ENCODE assay signal across 14 mouse cellular contexts in the genomic region with DNA sequence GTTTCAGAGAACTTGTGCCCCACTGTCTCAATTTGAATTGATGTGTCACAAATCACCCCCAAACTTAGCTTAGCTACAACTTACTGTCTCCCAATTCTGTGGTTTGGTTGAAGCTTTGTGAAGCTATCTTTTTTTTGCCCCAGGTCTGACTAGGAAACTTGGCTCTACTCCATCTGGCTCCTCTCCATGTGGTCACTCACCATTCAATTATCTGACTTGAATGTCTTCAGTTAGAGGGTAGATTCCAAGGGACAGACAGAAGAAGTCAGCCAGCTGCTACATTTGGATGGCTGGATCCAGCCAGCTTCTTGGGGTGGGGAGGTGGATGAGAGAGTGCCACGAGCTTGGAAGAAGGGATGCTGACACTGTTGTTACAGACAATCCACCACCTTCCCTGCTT.
DNase-seq lines count a peak whose midpoint lies in the region; ATAC-seq and TF ChIP-seq lines count a peak whose summit lies in the region.
"Had no signal": no experiment of that assay in that cellular context is flagged by ENCODE, and none has a peak within 500 bp of the region (broad histone marks: within the 10 kb centered on the region; RNA-seq: fewer than 3 reads in every experiment).

No protein-coding gene starts in this region.

- CTCF ChIA-PET in Patski (lab: Charles Lee) = no interaction called here

- POLR2A ChIA-PET in Patski (lab: Charles Lee) = no interaction called here

- no peaks in the 10 kb centered on the region for H3K27me3 ChIP-seq in Patski
- H3K27me3 ChIP-seq: forebrain, embryonic 15.5 days; heart, embryonic 13.5 days; limb, embryonic 12.5 days; liver, embryonic 15.5 days had no signal

- peak; percentile 6 to 37 for DNase-seq in cerebellum, postnatal 14 days
- DNase-seq in cerebellum, adult 9-10 months = no peak
- DNase-seq in kidney, postnatal 10 days = peak; percentile 44
- no peak for DNase-seq in kidney, adult 11 months
- peak; percentile 21 for DNase-seq in 3134 (ENCODE audit: extremely low read depth, insufficient read length, low spot score)
- peak; percentile 73 for DNase-seq in Patski (ENCODE audit: low read depth, low spot score)
- DNase-seq in spleen, postnatal 36 days (ENCODE audit: low spot score in 2 of 2) = no peak
- DNase-seq: gastrocnemius, adult 2 months; right cerebral cortex, postnatal 14 days had no signal

- in situ Hi-C loops in Patski (cut with MboI; ENCODE audit: low pct_unique_long_range_greater_than_20kb) = no loop called here

- TF ChIP-seq CTCF in Patski (IDR thresholded peaks at IDR 0.05) = no peak

- ATAC-seq in Patski = no peak
- ATAC-seq: forebrain, embryonic 15.5 days; inflammation-experienced regulatory T-cells, adult 6 months had no signal

Comparison
In these comparisons a context has a peak if more than half of its experiments do, and no peak if none do; other contexts are left out.
1. DNase-seq: peak in cerebellum, postnatal 14 days (2 of 2), kidney, postnatal 10 days (single experiment), 3134 (single experiment) and Patski (single experiment); none in cerebellum, adult 9-10 months (single experiment), kidney, adult 11 months (single experiment) and spleen, postnatal 36 days (0 of 2).